Mouse (Mus musculus) kidney, embryonic 16.5 days (tissue): ENCODE data around the gene Trim45. TPM values are rescaled to one million over a fixed set of nuclear protein-coding genes. Genes with fewer than 3 reads are reported as not detected.

Source experiments
- ATAC-seq: fragments of 200-750 bp; cut with Nextera tagmentation; 2 replicates; pipeline ENCODE4 v1.8.0; 2017; ENCODE audit warnings: moderate TSS enrichment; ENCODE audit not compliant: low FRiP score, low TSS enrichment
- H3K27ac ChIP-seq: fragments of 300-500 bp; sonication (generic); 2 replicates; pipeline ENCODE4 v1.5.1; 2014; ENCODE audit warnings: low read length
- H3K27me3 ChIP-seq: fragments of 300-500 bp; sonication (generic); 2 replicates; pipeline ENCODE4 v1.6.1; 2014; ENCODE audit warnings: low read length, control low read depth, mixed read lengths; ENCODE audit not compliant: insufficient read depth
- H3K36me3 ChIP-seq: fragments of 300-500 bp; sonication (generic); 2 replicates; pipeline ENCODE4 v1.6.1; 2014; ENCODE audit warnings: low read length, control low read depth, mixed read lengths; ENCODE audit not compliant: insufficient read depth
- H3K4me1 ChIP-seq: fragments of 300-500 bp; sonication (generic); 2 replicates; pipeline ENCODE4 v1.6.1; 2014; ENCODE audit warnings: low read length, control low read depth, mixed read lengths; ENCODE audit not compliant: insufficient read depth
- H3K4me2 ChIP-seq: fragments of 300-500 bp; sonication (generic); replicated peaks from 2 replicates; pipeline ENCODE4 v1.6.1; 2014; ENCODE audit warnings: low read depth, low read length
- H3K4me3 ChIP-seq: fragments of 300-500 bp; sonication (generic); 2 replicates; pipeline ENCODE4 v1.5.1; 2014; ENCODE audit warnings: mild to moderate bottlenecking, low read length
- H3K9ac ChIP-seq: fragments of 300-500 bp; sonication (generic); replicated peaks from 2 replicates; pipeline ENCODE4 v1.6.1; 2014; ENCODE audit warnings: low read length
- H3K9me3 ChIP-seq: fragments of 300-500 bp; sonication (generic); 2 replicates; pipeline ENCODE4 v1.6.1; 2016; ENCODE audit warnings: low read length, control low read depth
- WGBS: fragments of 180-500 bp; shearing (Covaris S2); extraction: QIAGEN DNeasy Blood & Tissue Kit; methylation state at CpG from one replicate; pipeline ENCODE4 v1.1.7; 2014; 5-methylcytosine and 5-hydroxymethylcytosine counted together
- polyA plus RNA-seq: library from polyadenylated mRNA; unstranded; fragments of >200 nt; fragmentation: Nextera tagmentation; extraction: Ambion mirVana; gene quantifications from 2 replicates; pipeline ENCODE4 v1.2.1, GENCODE M21; 2015

Gene Trim45
- 7.0 and 7.7 TPM in 2 replicates for polyA plus RNA-seq

DNA sequence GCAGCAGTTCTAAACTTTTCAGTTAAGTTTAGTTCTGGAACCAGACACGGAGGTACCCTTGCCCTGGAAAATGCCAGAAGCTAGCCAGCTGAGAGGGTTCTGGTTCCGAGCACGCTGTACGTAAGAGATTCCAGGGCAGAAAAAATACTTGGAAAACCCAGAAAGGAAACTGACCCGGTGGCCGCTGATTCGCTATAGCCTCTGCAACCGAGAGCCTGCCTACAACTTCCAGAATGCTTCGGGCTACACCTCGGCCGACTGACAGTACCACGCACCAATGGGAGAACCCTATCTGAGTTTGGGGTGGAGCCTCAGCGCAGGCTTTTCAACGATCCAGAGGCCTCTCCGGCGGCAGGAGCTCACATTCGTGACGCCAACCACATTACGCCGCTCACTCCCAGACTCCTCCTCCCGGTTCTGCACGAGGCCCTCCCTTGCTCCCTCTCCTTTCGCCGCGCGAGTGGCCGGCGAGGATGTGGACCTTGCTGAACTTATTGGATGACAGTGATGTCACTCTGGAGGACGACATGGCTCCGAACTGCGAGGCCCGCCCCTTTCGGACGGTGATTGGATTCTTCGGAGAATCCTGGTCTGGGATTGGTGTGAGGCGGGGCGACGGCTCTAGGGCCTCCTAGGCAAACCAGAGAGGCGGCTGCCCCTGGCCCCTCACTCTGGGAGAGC is at the start of gene Trim45:
Gene Trim45, plus strand, starts transcription at position 378 of the 681 bp plus-strand sequence.
- peak; percentile 99 for ATAC-seq
- H3K27ac ChIP-seq = peak within 1 kb of the TSS; percentile 76
- 0% methylated on average over 39 of the region's 39 CpGs for WGBS
- H3K4me1 ChIP-seq = peaks cover 23% of the 10 kb centered on the region
- 0 out of 2 replicates have a peak, but pooled peaks cover 3% of the 10 kb centered on the region for H3K36me3 ChIP-seq
- H3K4me2 ChIP-seq = peak within 1 kb of the TSS; percentile 60
- no peaks in the 10 kb centered on the region for H3K27me3 ChIP-seq
- H3K4me3 ChIP-seq = peak within 1 kb of the TSS; percentile 68
- no peaks in the 10 kb centered on the region for H3K9me3 ChIP-seq
- H3K9ac ChIP-seq = peak within 1 kb of the TSS; percentile 91

DNA sequence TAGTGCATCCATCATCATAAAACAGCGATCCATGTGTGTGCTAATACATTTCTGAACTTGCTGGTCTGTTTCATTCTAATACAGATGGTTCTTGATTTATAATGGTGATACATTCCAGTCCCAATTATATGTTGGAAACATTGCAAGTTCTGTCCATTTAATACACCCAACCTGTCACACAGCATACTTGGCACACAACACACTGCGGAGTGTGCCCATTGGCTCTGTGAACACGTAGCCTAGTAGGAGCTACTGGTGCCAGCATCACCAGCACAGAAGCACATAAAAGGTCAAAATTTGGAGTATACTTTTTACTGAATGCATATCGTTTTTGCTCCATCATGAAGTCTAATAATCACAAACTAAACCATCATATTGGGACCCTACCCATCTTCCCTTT is 44.9 kb upstream of the Trim45 start:
- Histone ChIP-seq H3K4me3 (no peak overlapping the region), H3K9ac (no peak overlapping the region), H3K4me1 (no peaks in the 10 kb centered on the region), H3K27me3 (no peaks in the 10 kb centered on the region), H3K9me3 (no peaks in the 10 kb centered on the region), H3K4me2 (no peak overlapping the region), H3K27ac (no peak overlapping the region), H3K36me3 (no peaks in the 10 kb centered on the region)
- WGBS = 94% methylated on average over 4 of the region's 4 CpGs
- ATAC-seq = no peak

DNA sequence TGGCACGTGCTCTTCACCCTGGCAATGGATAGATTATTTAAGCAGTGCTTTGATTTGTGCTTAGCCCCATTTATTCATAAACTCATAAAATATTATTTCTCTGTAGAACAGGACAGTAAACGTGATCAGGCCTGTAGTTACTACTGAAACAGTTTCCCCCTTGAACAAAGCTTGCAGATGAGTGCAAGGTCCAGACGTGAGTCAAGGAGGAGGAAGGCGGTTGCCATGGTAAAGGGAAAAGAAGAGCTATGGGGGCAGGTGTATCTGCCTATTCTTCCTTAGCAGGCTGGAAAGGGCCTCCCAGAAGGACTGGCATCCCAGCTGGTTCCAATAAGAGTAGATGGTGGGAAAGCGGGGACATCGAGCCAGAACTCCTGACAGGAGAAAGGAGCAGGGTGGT is 40.6 kb upstream of the Trim45 start:
- H3K27ac ChIP-seq = no peak overlapping the region
- no peak for ATAC-seq
- no peaks in the 10 kb centered on the region for H3K4me1 ChIP-seq
- no peak overlapping the region for H3K4me3 ChIP-seq
- 79% methylated on average over 6 of the region's 6 CpGs for WGBS
- no peaks in the 10 kb centered on the region for H3K36me3 ChIP-seq
- no peaks in the 10 kb centered on the region for H3K9me3 ChIP-seq
- H3K27me3 ChIP-seq = no peaks in the 10 kb centered on the region
- H3K4me2 ChIP-seq = no peak overlapping the region
- H3K9ac ChIP-seq = no peak overlapping the region

DNA sequence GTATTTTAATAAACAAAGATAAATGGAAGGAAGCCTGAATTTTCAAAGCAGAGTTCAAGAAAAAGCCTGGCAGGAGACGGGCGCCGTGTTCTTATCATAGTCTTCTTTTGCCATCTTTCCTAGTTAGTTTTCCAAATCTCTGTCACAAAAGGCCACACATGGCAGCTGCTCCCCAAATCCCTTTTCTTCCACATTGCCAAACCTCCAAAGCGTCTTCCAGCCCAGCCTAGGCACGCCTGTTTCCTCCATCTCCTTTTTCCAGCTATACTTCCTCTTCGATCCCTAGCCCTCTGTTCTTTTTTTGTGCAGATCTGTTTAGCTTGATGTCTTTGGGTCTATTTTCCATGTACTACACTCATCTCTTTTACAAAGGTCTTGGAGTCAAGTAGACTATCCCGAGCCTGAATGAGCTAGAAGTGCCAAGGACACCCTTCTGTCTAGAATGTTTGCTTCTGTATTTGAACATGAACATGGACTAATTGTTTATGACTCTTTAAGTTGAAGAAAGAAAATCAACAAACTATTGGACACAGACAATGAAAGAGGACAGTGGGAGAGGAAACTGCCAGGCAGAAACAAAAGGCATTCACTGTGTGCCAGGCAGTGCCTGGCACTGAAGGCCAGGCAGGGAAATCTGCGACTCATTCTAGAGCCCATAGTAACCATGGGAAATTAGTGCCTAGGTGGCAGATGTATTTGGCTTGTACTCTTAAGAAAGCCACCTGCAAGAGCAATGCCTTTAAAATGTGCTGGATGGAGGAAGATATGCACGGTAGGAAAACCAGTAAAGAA is 40.0 kb upstream of the Trim45 start:
- Histone ChIP-seq H3K27ac (no peak overlapping the region), H3K4me3 (no peak overlapping the region), H3K4me1 (no peaks in the 10 kb centered on the region), H3K4me2 (no peak overlapping the region), H3K9me3 (0 out of 2 replicates have a peak, but pooled peaks cover 3% of the 10 kb centered on the region), H3K27me3 (no peaks in the 10 kb centered on the region), H3K9ac (no peak overlapping the region), H3K36me3 (no peaks in the 10 kb centered on the region)
- ATAC-seq = no peak
- 89% methylated on average over 9 of the region's 9 CpGs for WGBS

DNA sequence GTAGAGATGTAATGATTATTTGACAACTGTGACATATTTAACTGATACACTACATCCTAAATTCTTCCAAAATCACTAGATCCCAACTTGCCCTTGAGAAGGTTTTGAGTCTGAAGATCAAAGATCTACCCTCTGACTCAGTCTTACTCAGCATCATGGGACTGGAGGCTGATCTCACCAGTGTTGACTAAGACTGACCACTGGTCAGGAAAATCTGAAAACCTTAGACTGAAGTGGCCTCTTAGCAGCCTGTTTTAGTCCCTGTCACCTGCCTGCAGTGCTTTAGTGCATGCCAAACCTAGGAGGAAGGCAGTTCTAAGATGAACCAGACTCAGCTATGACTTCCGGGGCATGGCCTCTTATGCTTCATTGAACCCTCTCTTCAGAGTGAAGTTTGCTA is 32.8 kb upstream of the Trim45 start:
- no peaks in the 10 kb centered on the region for H3K27me3 ChIP-seq
- WGBS = 76% methylated on average over 1 of the region's 1 CpGs
- no peak overlapping the region for H3K4me3 ChIP-seq
- no peak for ATAC-seq
- H3K27ac ChIP-seq = no peak overlapping the region
- no peak overlapping the region for H3K9ac ChIP-seq
- H3K9me3 ChIP-seq = 0 out of 2 replicates have a peak, but pooled peaks cover 4% of the 10 kb centered on the region
- no peaks in the 10 kb centered on the region for H3K4me1 ChIP-seq
- no peaks in the 10 kb centered on the region for H3K36me3 ChIP-seq
- no peak overlapping the region for H3K4me2 ChIP-seq

DNA sequence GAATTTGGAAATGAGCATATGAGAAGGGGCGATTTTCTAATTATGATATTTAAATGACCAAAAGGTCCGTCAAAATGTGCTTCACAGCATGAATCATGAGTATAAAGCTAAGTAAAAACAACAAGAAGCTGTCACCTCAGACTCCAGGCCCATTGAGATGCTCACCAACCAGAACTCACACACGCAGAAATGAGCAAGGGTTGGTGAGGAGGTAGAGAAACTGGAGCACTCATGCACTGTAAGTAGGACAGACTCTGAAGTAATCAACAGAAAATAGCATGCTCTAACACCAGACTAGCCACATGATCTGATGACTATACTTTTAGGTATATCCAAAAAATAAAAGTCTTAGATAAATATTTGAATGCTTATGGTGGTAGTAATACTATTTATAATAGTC is 31.6 kb upstream of the Trim45 start:
- WGBS = 92% methylated on average over 3 of the region's 3 CpGs
- no peak overlapping the region for H3K27ac ChIP-seq
- ATAC-seq = no peak
- H3K4me2 ChIP-seq = no peak overlapping the region
- no peaks in the 10 kb centered on the region for H3K36me3 ChIP-seq
- no peak overlapping the region for H3K9ac ChIP-seq
- H3K9me3 ChIP-seq = 0 out of 2 replicates have a peak, but pooled peaks cover 4% of the 10 kb centered on the region
- H3K4me1 ChIP-seq = no peaks in the 10 kb centered on the region
- no peaks in the 10 kb centered on the region for H3K27me3 ChIP-seq
- no peak overlapping the region for H3K4me3 ChIP-seq

DNA sequence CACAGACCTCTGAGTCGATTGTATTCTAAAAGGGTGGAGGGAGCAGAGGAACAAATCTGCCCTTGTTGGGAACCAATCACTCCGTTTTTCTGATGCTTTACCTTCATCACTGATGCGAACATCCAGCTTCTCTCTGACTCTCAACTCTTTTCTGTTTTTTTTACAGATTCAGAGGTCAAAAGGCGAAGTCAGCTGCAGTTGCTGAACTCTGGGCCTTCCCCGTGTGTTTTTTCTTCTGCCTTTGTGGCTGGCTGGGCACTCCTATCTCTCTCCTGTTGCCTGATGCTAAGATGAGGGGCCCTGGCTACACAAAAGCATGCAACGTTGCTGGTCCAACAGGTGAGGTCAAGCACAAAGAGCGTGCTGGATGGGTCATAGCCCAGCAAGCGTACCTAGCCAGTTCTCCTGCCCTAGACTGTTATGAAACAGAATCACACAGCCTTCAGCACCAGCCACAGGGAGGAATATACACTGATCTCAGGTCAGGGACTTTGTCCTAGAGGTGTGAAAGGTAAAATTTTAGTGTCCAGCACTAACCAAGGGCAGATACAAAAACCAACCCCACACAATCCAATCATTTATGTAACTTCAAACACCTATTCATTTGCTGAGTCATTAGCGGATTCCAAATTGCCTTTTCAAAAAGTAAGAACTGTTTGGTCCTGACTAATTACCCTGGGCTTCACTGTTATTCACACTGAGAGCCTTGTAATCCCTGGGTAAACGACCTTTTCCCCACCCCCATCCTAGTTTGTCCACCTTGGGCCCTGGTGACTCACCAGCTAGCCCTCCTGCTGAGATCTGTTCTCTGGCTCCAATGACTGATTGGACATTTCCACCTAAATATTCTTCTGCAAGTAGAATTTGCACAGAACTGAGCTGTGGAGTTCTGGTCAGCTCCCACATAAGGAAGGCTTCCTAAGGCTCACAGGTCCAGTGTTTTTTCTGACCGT is 29.3 kb upstream of the Trim45 start:
- 53% methylated on average over 11 of the region's 11 CpGs for WGBS
- no peak for ATAC-seq

DNA sequence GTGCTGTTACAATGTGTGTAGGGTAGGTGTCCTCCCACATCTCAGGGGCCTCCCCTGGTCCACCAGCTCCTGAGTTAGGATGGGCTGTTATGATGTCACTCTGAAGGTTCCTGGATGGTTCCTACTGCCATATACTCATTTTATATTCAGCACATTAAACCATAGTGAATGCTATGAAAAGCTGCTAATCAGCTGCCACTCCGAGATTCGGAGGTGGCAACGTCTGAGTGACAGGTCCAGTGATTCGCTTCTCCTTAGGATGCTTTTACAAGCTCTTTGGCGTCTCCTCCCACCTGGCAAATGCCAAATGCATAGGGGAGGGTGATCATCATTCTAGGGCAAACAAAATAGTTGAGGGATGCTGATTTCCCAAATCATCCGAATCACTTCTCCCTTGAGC is 26.5 kb upstream of the Trim45 start:
- WGBS = 73% methylated on average over 6 of the region's 6 CpGs

More for the DNA sequence above, 29.3 kb upstream of the Trim45 start:
- Histone ChIP-seq H3K27me3 (no peaks in the 10 kb centered on the region), H3K4me3 (no peak overlapping the region), H3K4me2 (no peak overlapping the region), H3K27ac (no peak overlapping the region), H3K9ac (no peak overlapping the region), H3K4me1 (no peaks in the 10 kb centered on the region), H3K36me3 (no peaks in the 10 kb centered on the region), H3K9me3 (no peaks in the 10 kb centered on the region)

DNA sequence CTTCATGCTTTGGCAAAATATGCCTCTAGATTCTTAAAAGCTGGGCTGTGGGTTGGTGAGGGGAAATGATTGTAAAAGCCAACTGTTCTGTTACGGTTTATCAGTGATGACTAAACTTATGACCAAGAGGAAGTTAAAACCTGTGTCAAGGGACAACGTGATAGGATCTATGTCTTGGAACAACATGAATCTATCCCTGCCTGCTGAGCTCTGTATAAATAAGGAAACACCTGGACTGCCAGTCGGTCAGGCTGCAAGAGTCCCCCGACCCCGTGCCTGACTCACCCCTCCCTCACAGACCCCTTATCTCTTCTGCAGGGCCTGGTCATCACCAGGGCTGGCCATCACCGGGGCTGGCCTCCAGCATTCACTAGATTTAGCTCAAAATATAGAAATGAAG is 15.9 kb upstream of the Trim45 start:
- ATAC-seq = no peak
- Histone ChIP-seq H3K27me3 (no peaks in the 10 kb centered on the region), H3K9ac (no peak overlapping the region), H3K4me3 (no peak overlapping the region), H3K36me3 (no peaks in the 10 kb centered on the region), H3K9me3 (no peaks in the 10 kb centered on the region), H3K4me1 (peaks cover 5% of the 10 kb centered on the region; the same call in 1 of the 2 replicates), H3K4me2 (no peak overlapping the region), H3K27ac (no peak overlapping the region)
- WGBS = 28% methylated on average over 6 of the region's 6 CpGs

More for the DNA sequence above, 26.5 kb upstream of the Trim45 start:
- Histone ChIP-seq H3K27me3 (no peaks in the 10 kb centered on the region), H3K9me3 (no peaks in the 10 kb centered on the region), H3K27ac (no peak overlapping the region), H3K4me1 (no peaks in the 10 kb centered on the region), H3K4me2 (no peak overlapping the region), H3K36me3 (no peaks in the 10 kb centered on the region), H3K9ac (no peak overlapping the region), H3K4me3 (no peak overlapping the region)
- no peak for ATAC-seq
